Mouse (Mus musculus) stomach, embryonic 15.5 days (tissue): ENCODE measurements around the gene Pxn. TPM values are rescaled to one million over a fixed set of nuclear protein-coding genes. Genes with fewer than 3 reads are reported as not detected.

Experiments
- ATAC-seq: fragments of 200-750 bp; cut with Nextera tagmentation; 2 replicates; pipeline ENCODE4 v1.8.0; 2017; ENCODE audit warnings: low read depth, moderate number of reproducible peaks, moderate TSS enrichment; ENCODE audit not compliant: insufficient read depth, low FRiP score
- H3K27ac ChIP-seq: fragments of 300-500 bp; sonication (generic); 2 replicates; pipeline ENCODE4 v1.5.1; 2015; ENCODE audit warnings: mild to moderate bottlenecking, inconsistent platforms
- H3K27me3 ChIP-seq: fragments of 300-500 bp; sonication (generic); replicated peaks from 2 replicates; pipeline ENCODE4 v1.6.1; 2015; ENCODE audit warnings: inconsistent platforms
- H3K36me3 ChIP-seq: fragments of 300-500 bp; sonication (generic); 2 replicates; pipeline ENCODE4 v1.6.1; 2015; ENCODE audit warnings: inconsistent platforms
- H3K4me1 ChIP-seq: fragments of 300-500 bp; sonication (generic); 2 replicates; pipeline ENCODE4 v1.6.1; 2015; ENCODE audit warnings: inconsistent platforms
- H3K4me2 ChIP-seq: fragments of 300-500 bp; sonication (generic); 2 replicates; pipeline ENCODE4 v1.6.1; 2015; ENCODE audit warnings: mild to moderate bottlenecking, inconsistent platforms
- H3K4me3 ChIP-seq: fragments of 300-500 bp; sonication (generic); replicated peaks from 2 replicates; pipeline ENCODE4 v1.5.1; 2015; ENCODE audit warnings: inconsistent platforms
- H3K9ac ChIP-seq: fragments of 300-500 bp; sonication (generic); 2 replicates; pipeline ENCODE4 v1.6.1; 2015; ENCODE audit warnings: inconsistent platforms
- H3K9me3 ChIP-seq: fragments of 300-500 bp; sonication (generic); 2 replicates; pipeline ENCODE4 v1.6.1; 2016; ENCODE audit warnings: inconsistent platforms
- WGBS: fragments of 180-500 bp; shearing (Covaris S2); methylation state at CpG from one replicate; pipeline ENCODE4 v1.1.7; 2015; 5-methylcytosine and 5-hydroxymethylcytosine counted together
- polyA plus RNA-seq: library from polyadenylated mRNA; unstranded; fragments of >200 nt; fragmentation: Nextera tagmentation; extraction: Ambion mirVana; gene quantifications from 2 replicates; pipeline ENCODE4 v1.2.1, GENCODE M21; 2015

Pxn gene
- polyA plus RNA-seq = 37.0 and 43.0 TPM in 2 replicates

DNA sequence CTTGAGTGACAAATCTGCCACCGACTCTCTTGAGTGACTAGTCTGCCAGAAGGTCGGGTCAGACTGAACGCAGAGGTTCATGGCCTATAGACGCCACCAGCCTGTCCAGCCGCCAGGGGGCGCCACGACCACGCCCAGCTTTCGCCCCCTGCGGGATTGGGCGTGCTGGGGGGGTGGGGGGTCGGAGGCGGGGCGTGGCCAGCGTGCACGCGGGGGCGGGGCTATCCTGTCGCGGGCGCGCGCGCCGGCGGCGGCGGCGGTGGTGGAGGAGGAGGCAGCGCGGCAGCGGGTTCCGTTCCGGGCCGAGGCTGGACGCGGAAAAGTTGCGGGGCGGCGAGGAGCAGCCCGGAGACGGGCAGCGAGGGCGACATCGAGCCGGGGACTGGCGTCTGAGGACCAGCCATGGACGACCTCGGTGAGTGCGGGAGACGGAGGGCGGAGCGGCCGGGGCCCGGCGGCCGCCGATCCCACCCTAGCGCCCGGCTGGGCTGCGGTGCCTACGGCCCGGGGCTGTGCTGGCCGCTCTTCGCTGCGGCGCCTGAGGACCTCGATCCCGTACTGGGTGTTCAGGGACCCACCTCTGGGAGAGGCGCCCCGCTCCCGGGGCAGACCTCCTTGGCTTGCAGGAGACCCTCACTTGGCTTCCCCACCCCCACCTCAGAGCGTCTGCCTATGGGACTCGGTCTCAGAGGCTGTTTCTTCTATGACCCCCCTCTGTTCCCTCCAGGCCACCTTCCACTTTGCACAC lies at the start of gene Pxn:
Pxn (plus strand) TSS at position 223 of the 748 bp plus-strand sequence.
- Histone ChIP-seq H3K9ac (peak within 1 kb of the TSS; percentile 97), H3K4me3 (peak within 1 kb of the TSS; percentile 84), H3K9me3 (no peaks in the 10 kb centered on the region), H3K27ac (0 out of 2 replicates have a peak within 1 kb of the TSS, but pooled peaks have one; percentile 57), H3K4me1 (peaks cover 32% of the 10 kb centered on the region), H3K36me3 (no peaks in the 10 kb centered on the region), H3K27me3 (no peaks in the 10 kb centered on the region), H3K4me2 (peak within 1 kb of the TSS; percentile 83)
- WGBS = under 1% methylated on average over 74 of the region's 74 CpGs
- peak; percentile 81 for ATAC-seq

DNA sequence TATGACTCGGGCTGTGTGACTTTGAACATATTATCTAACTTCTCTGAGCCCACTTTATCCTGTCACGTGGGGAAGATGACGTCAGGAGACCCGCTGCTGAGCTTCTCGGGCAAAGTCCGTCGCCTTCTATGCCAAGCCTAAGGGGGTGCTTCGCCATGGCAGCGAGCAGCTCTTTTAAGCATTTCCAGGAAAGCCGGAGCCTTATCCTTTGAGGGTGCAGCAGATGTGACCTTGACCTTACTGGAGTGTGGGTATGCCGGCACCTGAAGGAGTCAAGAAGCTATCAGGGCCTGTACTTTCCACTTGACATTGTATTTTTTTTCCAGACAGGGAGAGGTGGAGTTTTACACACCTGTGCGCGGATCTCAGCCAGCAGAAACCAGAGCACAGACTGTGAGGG lies 47.6 kb upstream of the Pxn start:
- Histone ChIP-seq H3K36me3 (no peaks in the 10 kb centered on the region), H3K27ac (no peak overlapping the region), H3K4me1 (no peaks in the 10 kb centered on the region), H3K4me3 (no peak overlapping the region), H3K4me2 (no peak overlapping the region), H3K9ac (no peak overlapping the region), H3K9me3 (no peaks in the 10 kb centered on the region), H3K27me3 (no peaks in the 10 kb centered on the region)
- peak; percentile 37; the same call in 1 of the 2 replicates for ATAC-seq
- 55% methylated on average over 13 of the region's 13 CpGs for WGBS

DNA sequence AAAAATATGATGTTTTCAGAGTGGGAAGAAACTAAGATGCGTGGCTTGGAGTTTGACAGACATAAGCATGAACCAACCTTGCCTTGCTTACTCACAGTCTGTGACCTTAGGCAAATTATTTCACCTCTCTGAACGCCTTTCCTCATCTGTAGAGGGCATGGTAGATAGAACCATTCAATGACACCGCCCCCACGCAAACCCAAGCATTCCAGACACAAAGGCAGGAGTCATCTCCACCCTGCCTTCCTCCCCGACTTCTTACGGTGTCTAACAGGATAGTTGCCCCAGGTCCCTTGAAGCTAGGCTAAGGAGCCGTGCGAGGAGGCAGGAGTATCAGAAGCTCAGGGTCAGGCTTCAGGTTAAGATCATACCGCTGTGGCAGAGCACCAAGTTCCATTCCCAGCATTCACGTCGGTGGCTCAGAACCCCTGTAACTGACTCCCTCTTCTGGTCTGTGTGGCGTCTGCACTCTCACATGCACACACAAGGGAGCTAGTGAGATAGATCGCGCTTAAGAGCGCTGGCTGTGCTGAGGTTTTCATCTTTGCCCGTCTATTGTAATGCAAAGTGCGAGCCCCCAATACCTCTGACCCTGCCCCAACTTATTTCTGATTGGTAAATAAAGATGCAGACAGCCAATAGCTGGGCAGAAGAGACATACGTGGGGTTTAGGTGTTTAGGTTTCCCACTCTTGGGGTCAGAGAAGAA lies 41.9 kb upstream of the Pxn start:
- H3K9ac ChIP-seq = no peak overlapping the region
- 73% methylated on average over 18 of the region's 18 CpGs for whole genome bisulfite sequencing
- H3K36me3 ChIP-seq = no peaks in the 10 kb centered on the region
- no peak overlapping the region for H3K27ac ChIP-seq
- H3K4me1 ChIP-seq = no peaks in the 10 kb centered on the region
- H3K4me3 ChIP-seq = no peak overlapping the region
- H3K9me3 ChIP-seq = no peaks in the 10 kb centered on the region
- no peak overlapping the region for H3K4me2 ChIP-seq
- H3K27me3 ChIP-seq = no peaks in the 10 kb centered on the region
- no peak for ATAC-seq

DNA sequence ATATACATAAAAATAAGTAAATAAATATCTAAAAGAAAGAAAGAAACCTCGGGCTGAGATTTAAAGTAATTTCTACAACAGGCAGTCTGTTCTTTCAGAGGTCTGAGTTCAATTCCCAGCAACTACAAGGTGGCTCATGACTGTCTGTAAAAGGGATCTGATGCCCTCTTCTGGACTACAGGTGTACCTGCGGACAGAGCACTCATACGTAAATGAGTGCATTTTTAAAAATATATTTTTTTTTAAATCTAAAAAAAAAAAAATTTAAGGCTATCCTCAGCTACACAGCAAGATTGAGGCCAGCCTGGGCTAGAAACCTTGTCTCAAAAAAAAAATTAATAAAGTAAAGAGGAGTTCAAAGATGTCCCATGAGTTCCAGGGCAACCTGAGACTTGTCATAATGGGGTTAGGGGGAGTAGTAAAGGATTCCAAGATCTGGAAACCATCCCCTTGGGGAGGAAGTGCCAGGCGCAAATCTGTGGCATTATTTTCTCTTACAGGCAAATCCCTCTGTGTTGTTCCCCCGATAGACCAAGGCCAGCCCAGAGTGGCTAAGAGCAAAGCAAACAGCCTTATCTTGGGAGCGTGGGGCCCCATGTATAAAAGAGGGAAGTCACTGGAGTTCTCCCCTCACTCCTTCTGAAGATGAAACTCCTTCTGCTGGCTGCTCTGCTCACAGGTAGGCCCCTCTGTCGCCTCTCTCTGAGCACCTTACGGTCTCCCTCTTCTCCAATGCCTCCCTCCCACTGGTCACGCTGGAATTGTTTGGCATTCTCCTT lies 40.6 kb upstream of the Pxn start, which contains the start of gene Pla2g1b:
Pla2g1b (plus strand) TSS at position 621 of the 779 bp plus-strand sequence.
- ATAC-seq = 0 out of 2 replicates have a peak, but pooled peaks have one; percentile 56
- H3K4me2 ChIP-seq = no peak within 1 kb of the TSS
- H3K36me3 ChIP-seq = no peaks in the 10 kb centered on the region
- H3K9me3 ChIP-seq = no peaks in the 10 kb centered on the region
- no peak within 1 kb of the TSS for H3K27ac ChIP-seq
- no peaks in the 10 kb centered on the region for H3K4me1 ChIP-seq
- no peak within 1 kb of the TSS for H3K9ac ChIP-seq
- no peaks in the 10 kb centered on the region for H3K27me3 ChIP-seq
- 33% methylated on average over 9 of the region's 9 CpGs for WGBS
- no peak within 1 kb of the TSS for H3K4me3 ChIP-seq

DNA sequence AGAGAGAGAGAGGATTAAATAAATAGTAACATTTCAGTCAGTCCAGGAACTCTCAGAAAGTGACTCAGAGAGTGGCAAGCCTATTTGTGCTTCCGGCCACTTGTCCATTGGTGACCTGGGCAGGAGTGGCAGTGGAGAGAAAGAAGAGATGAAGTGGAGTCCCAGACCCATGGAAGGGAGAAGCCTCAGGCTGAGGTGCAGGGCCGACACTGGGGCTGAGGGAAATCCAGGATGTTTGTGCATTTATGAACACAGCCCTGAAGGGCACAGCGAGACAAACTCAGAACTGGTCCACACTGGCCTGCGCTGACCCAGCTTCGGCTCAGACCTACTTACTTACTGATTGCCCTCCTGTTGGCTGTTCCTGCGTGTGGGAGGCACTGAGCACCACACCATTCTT lies 36.7 kb upstream of the Pxn start:
- WGBS = 63% methylated on average over 6 of the region's 6 CpGs
- ATAC-seq = 0 out of 2 replicates have a peak, but pooled peaks have one; percentile 20

DNA sequence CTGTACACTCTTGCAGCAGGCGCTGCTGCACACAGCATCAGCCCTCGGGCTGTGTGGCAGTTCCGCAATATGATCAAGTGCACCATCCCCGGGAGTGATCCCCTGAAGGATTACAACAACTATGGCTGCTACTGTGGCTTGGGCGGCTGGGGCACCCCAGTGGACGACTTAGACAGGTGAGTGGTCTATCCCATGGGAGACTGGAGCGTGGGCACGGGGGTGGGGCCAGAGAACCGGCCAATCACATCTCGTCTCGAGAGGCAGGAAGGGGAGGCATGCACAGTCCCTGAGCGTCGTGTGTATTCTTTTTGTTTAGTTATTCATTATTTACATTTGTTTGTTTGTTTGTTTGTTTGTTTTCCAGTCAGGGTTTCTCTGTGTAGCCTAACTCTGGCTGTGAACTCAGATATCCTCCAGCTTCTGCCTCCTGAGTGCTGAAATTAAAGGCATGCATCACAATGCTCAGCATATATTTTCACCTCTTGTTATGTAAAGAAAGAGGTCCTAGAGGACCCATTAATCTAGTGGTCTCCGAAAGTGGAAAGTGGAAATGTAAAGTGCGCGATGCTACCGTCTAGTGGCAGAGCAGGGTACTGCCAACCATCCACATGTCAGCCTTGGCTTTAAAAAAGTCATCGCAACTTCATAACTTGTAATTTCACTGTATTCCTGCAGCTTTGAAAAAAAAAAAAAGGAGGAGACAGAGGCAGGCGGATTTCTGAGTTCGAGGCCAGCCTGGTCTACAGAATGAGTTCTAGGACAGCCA lies 35.5 kb upstream of the Pxn start:
- no peak for ATAC-seq
- Histone ChIP-seq H3K27ac (no peak overlapping the region), H3K4me3 (no peak overlapping the region), H3K4me2 (no peak overlapping the region; the same call in 1 of the 2 replicates), H3K27me3 (no peaks in the 10 kb centered on the region), H3K4me1 (no peaks in the 10 kb centered on the region; the same call in 1 of the 2 replicates), H3K9ac (no peak overlapping the region), H3K9me3 (no peaks in the 10 kb centered on the region), H3K36me3 (no peaks in the 10 kb centered on the region)
- 36% methylated on average over 20 of the region's 20 CpGs for WGBS

More for the DNA sequence above, 36.7 kb upstream of the Pxn start:
- H3K4me3 ChIP-seq = no peak overlapping the region
- H3K9me3 ChIP-seq = no peaks in the 10 kb centered on the region
- no peak overlapping the region for H3K9ac ChIP-seq
- no peaks in the 10 kb centered on the region for H3K27me3 ChIP-seq
- H3K36me3 ChIP-seq = no peaks in the 10 kb centered on the region
- no peak overlapping the region for H3K4me2 ChIP-seq
- no peaks in the 10 kb centered on the region for H3K4me1 ChIP-seq
- H3K27ac ChIP-seq = no peak overlapping the region

DNA sequence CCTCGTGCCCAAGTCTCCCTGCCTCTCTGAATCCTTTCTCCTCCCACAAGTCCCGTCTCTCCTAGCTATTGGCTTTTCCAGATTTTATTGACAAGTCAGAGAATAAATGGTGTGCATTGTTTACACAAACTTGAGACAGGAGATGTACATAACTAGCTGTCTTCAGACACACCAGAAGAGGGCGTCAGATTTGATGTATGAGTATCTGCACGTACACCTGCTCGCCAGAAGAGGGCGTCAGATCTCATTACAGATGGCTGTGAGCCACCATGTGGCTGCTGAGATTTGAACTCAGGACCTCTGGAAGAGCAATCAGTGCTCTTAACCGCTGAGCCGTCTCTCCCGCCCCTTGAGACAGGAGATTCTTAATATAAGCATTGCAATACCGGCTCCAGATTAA lies 33.3 kb upstream of the Pxn start:
- Histone ChIP-seq H3K9me3 (no peaks in the 10 kb centered on the region), H3K27ac (no peak overlapping the region), H3K4me3 (no peak overlapping the region), H3K4me2 (no peak overlapping the region), H3K36me3 (no peaks in the 10 kb centered on the region), H3K4me1 (no peaks in the 10 kb centered on the region; the same call in 1 of the 2 replicates), H3K9ac (no peak overlapping the region), H3K27me3 (no peaks in the 10 kb centered on the region)
- ATAC-seq = no peak
- 68% methylated on average over 10 of the region's 10 CpGs for WGBS

DNA sequence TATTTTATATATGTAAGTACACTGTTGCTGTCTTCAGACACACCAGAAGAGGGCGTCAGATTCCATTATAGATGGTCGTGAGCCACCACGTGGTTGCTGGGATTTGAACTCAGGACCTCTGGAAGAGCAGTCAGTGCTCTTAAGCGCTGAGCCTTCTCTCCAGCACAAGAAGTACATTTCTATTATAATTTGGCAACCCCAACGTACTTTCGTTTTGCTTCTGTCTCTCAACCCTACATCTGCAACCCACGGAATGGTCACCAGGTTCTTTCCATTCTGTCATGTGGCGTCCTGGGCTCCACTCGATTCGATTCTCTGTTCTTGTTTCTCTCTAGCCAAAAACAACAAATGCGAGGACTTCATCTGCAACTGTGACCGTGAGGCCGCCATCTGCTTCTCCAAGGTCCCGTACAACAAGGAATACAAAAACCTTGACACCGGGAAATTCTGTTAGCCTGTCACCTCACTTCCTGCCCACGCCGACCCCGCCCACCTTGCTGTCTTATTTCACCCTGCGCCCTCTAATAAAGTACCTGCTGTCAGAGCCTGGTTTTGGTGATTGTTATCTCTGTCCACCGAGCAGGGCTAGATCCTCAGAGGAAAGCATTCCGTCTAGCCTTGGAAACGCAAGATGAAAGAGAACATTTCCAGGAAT lies 32.2 kb upstream of the Pxn start:
- Histone ChIP-seq H3K4me3 (no peak overlapping the region), H3K27me3 (no peaks in the 10 kb centered on the region), H3K9me3 (no peaks in the 10 kb centered on the region), H3K9ac (no peak overlapping the region), H3K27ac (no peak overlapping the region), H3K4me2 (no peak overlapping the region), H3K4me1 (no peaks in the 10 kb centered on the region; the same call in 1 of the 2 replicates), H3K36me3 (no peaks in the 10 kb centered on the region)
- WGBS = 62% methylated on average over 22 of the region's 22 CpGs
- ATAC-seq = no peak

DNA sequence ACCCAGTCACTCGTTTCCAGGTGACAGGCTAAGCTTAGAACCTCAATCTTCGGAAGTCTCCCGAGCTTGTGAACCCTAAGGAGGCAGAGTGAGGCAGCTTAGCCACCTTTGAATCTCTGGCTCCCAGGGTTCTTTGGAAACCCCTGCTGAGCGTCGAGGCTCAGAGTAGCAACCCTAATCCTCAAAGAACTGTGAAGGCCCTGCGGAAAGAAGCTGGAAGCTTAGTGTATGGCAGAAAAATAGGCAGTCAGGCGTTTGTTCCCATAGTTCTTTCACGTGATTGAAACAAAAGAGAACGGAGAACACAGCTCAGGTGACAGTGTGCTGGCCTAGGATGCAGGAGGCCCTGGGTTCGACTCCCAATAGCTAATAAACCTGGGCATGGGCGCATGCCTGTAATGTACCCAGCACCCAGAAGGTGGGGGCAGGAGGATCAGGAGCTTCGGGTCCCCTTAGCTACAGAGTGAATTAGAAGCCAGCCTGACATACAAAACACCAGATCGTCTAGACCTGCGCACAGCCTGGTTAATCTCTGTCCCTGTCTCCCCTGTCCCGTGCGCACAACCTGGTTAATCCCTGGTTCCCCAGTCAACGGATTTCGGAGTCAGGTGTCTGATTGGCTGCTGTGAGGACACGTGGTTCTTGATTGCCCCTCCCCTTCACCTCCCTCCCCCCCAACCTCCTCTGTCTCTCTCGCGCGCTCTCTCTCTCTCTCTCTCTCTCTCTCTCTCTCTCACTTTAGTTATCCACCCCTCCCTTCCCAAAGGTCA lies 31.0 kb upstream of the Pxn start:
- peak overlapping the region; percentile 34; the same call in 1 of the 2 replicates for H3K9ac ChIP-seq
- peak; percentile 74 for ATAC-seq
- H3K4me1 ChIP-seq = peaks cover 3% of the 10 kb centered on the region; the same call in 1 of the 2 replicates
- WGBS = 13% methylated on average over 22 of the region's 22 CpGs
- H3K36me3 ChIP-seq = 0 out of 2 replicates have a peak, but pooled peaks cover 6% of the 10 kb centered on the region
- peak overlapping the region; percentile 40 for H3K4me3 ChIP-seq
- H3K4me2 ChIP-seq = peak overlapping the region; percentile 62
- no peaks in the 10 kb centered on the region for H3K9me3 ChIP-seq
- no peak overlapping the region for H3K27ac ChIP-seq
- H3K27me3 ChIP-seq = no peaks in the 10 kb centered on the region

DNA sequence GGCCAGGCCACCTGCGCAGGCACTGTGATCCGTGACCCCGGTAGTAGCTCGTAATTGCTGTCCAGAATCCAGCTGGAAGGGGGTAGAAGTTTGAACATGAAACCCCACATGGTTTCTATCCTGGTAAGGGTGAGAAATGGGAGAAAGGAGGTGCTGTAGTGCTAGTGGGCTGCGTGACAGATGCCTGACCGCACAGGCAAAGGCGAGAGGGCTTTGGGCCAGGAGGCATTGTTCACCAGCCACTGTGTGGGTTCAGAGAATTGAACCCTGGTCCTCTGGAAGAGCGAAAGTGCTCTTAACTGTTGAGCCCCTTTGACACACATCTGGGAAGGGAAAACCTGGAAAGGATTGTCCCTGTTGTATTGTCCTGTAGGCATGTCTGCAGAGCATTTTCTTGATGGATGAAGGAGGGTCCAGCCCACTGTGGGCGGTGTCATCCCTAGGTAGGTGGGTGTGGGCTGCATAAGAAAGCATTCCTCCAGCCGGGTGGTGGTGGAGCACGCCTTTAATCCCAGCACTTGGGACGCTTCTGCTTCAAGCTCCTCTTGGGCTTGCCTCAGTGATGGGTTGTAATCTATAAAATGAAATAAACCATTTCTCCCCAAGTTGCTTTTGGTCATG lies 30.3 kb upstream of the Pxn start:
- Histone ChIP-seq H3K9me3 (no peaks in the 10 kb centered on the region), H3K36me3 (0 out of 2 replicates have a peak, but pooled peaks cover 6% of the 10 kb centered on the region), H3K9ac (peak overlapping the region; percentile 34; the same call in 1 of the 2 replicates), H3K4me2 (peak overlapping the region; percentile 62), H3K27ac (no peak overlapping the region), H3K4me1 (peaks cover 3% of the 10 kb centered on the region; the same call in 1 of the 2 replicates), H3K4me3 (peak overlapping the region; percentile 40), H3K27me3 (no peaks in the 10 kb centered on the region)
- 34% methylated on average over 12 of the region's 12 CpGs for WGBS
- no peak for ATAC-seq
